Mouse (Mus musculus): ENCODE data around the gene Slc31a1.

Gene Slc31a1

GRCm38 (mm10) chr4:62360088-62360804, at the start of gene Slc31a1, which contains the start of gene Fkbp15:
Gene Slc31a1, plus strand, starts transcription at chr4:62360727.
Gene Fkbp15, minus strand, starts transcription at chr4:62360548.
- DNase-seq (ENCODE audit: low read depth): peak; percentile 95

DNA sequence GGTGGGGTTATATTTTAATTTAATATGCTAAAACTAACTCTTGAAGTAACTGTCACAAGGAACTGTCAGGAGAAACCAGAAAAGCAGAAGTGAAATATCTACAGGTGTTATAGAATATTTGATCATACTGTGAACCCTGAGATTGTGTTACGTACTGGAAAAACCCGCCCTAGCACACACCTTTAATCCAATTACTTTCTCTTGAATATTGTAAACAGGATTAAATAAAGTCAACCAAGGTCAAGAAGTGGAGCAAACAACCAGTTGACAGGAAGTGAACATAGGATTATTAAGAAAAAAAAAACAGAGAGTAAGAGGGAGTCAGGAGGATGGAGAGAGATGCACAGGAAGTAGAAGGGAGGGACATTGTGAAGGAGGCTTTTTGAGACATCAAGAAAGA, 47.7 kb upstream of the Slc31a1 start:
- DNase-seq (ENCODE audit: low read depth): no peak

- no peak for DNase-seq (ENCODE audit: low read depth)
These were observed 46.8 kb upstream of the Slc31a1 start for GRCm38 (mm10) chr4:62313641-62314211.

DNA sequence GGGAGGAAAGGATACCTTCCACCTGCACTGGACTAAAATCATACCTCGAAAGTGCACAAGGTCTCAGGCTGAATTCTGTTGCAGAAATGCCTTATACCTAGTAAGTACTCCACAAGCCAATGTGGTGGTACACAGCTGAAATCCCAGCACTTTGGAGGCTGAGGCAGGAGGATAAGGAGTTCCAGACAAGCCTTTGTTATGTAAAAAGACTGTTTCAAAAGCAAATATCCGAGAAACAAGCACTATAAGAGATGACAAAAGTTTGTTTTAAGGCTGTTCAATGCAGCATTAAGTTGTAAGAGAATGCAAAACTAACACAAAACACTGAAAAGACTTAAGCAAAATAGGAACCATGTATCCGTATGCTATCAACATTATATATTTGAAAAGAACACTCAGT, 46.0 kb upstream of the Slc31a1 start:
- DNase-seq (ENCODE audit: low read depth): no peak

GRCm38 (mm10) chr4:62316456-62316855, 44.1 kb upstream of the Slc31a1 start:
- DNase-seq (ENCODE audit: low read depth): peak; percentile 13

- DNase-seq (ENCODE audit: low read depth): no peak
These were observed 42.2 kb upstream of the Slc31a1 start for GRCm38 (mm10) chr4:62318294-62318693.

DNA sequence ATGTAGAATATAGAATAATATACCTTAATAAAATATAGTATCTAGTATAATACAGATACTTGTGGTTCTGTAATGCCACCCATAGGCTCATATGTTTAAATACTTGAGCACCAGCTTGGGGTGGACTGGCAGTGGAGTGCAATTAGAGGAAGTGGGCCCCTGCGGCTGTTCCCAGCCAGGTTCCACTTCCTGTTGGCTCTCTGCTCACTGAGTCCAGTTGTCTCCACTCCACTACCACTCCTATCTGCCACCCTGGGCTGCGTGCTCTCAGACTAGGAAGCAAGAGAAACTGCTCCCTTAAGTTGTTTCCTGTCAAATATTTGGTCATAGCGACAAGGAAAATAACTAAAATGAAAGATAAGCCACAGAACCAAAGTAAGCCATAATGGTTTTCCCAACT, 37.8 kb upstream of the Slc31a1 start:
- peak; percentile 20 for DNase-seq (ENCODE audit: low read depth)

DNA sequence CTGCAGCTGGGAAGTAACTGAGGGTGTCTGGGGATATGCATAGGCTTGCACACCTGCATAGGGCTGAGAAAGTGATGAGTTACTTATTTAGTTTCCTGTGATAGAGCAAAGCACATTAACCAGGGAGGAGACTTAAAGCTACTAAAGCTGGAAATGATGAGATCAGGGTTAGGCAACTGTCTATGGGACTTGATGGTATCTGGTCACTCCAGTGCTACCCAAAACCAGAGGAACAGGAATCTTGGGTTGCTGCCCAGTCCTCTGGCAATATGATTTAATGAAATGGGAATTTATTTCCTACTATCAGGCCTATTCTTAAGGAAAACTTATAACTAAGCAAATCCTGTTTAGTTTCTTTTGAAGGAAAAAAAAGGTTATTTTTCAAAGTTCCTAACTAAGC, 34.4 kb upstream of the Slc31a1 start:
- no peak for DNase-seq (ENCODE audit: low read depth)

DNA sequence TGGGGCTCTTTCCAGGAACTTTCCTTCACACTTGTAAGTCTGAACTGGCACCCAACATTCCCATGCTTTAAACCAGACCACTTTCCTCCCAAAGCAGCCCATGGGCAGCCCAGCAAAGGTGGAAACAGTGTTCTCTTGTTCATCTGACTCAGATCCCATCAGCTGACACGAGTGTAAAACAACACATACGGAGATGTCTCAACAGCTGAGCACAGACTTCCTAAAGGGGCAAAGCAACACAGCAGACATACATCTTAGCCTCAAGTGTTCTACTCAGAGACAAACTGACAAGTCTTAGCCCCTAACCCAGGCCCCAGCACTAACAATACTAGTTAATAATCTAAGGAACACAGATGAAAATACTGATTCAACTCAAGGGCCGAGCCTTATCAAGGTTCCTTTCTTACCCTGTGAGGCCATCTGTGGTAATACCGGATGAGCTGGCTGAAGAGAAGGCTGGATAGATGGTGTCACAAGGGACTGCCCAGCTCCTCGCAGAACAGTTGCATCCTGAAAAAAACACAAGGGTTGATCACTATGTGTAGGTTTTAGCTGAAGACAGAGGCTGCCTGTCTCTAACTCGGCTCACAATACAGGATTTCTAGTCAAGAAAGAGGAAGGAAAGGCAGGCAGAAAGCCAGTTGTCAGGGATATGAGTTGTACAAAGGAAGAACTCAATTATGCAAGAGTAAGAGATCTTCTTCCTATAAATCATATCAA, 31.4 kb upstream of the Slc31a1 start:
- no peak for DNase-seq (ENCODE audit: low read depth)

- no peak for DNase-seq (ENCODE audit: low read depth)
These were observed 28.6 kb upstream of the Slc31a1 start for GRCm38 (mm10) chr4:62331977-62332376.

GRCm38 (mm10) chr4:62338536-62338935, 22.0 kb upstream of the Slc31a1 start:
- no peak for DNase-seq (ENCODE audit: low read depth)

DNA sequence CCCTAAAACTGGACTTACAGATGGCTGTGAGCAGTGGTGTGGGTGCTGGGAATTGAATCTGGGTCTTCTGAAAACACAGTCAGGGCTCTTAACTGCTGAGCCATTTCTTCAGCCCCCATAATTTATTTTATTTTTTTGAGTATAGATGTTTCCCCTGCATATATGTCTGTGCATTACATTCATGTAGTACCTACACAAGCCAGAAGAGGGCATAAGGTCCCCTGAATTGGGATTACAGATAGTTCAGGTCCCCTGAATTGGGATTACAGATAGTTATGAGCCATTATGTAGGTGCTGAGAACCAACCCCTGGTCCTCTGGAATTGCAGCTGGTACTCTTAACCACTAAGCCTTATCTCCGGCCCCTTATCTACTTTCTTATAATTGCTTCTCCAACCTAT, 16.5 kb upstream of the Slc31a1 start:
- no peak for DNase-seq (ENCODE audit: low read depth)

DNA sequence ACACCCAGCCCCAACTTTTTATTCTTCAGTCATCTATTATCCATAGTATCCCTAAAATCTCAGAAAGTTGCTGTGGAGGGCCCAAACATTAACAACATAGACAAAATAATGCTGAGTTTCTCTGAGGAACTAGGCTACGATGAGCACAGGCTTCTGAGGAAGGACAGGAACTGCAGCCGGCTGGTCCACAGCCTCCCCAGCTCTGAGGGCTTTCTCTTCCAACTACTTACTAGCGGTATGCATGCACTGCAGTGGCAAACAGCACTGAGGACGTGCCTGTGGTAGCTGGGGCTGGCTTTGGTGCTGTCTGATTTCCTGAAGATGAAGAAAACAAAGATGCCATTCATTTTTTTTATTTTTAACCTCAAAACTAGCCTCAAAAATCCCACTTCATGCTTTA, 14.7 kb upstream of the Slc31a1 start:
- DNase-seq (ENCODE audit: low read depth): no peak

GRCm38 (mm10) chr4:62347605-62348328, 12.8 kb upstream of the Slc31a1 start:
- no peak for DNase-seq (ENCODE audit: low read depth)

DNA sequence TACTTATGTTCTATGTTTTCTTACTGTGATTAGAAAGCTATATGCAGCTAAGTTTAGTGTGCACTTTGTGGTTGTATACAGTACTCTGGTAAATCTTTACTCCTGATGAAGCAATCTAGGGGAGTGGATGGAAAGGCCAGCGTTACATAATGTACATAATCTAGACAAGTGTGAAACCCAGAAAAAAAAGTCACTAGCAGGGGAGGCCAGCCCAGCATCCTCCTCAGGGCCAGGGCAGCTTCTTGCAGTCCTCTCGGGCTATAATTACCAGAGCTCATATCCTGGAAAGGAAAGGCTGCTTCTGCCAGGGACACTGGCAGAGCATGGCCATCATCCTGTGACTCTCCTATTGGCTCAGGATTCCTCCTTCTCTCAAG, 12.2 kb upstream of the Slc31a1 start:
- DNase-seq (ENCODE audit: low read depth): no peak

DNA sequence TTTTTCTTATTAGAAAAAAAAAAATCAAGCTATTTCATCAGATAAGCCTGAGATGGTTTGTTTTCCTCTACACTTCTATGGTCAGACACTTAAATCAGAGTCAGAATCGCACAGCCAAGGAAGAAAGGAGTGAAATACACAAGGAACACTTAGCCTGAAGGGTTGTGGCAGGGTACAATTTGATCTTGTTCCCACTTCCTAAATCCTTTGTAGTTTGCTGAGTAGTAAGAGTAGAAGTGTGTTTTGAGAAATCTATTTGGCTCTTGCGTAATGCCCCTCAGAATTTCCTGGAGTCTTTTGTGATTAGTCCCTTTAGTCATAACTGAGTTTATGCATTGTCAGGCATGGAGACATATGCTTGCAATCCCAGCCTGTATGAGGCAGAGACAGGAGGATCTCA, 11.2 kb upstream of the Slc31a1 start:
- DNase-seq (ENCODE audit: low read depth): no peak

- no peak for DNase-seq (ENCODE audit: low read depth)
These were observed 2.8 kb upstream of the Slc31a1 start for GRCm38 (mm10) chr4:62357631-62358148.

DNA sequence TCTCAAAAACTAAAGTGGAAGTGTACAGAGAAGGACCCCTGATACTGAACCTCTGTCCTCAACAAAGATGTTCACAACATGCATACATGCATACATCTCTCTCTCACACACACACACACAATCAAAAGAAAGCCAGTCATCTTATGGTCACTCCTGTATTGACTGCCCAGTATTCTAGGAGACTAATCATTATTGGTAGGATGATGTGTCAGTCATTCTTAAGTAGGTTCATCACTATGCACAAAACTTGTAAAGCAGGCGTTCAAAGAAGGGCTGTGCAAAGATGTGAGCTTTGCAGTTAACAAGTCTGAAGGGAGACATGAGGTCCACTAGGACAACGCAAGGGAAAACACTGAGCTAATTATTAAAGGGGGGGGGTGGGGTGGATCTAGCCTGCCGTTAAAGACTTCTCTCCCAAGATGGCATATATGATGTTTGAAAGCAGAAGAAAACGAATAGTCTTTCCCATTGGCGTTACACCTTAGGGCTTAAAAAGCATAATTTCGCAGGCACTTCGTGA, 1.2 kb upstream of the Slc31a1 start:
- DNase-seq (ENCODE audit: low read depth): no peak

- no peak for DNase-seq (ENCODE audit: low read depth)
These were observed 403 bp downstream of the Slc31a1 start for GRCm38 (mm10) chr4:62360805-62361455.

GRCm38 (mm10) chr4:62361571-62361970, 1.0 kb downstream of the Slc31a1 start:
- no peak for DNase-seq (ENCODE audit: low read depth)

GRCm38 (mm10) chr4:62361997-62362396, 1.5 kb downstream of the Slc31a1 start:
- DNase-seq (ENCODE audit: low read depth): no peak

- no peak for DNase-seq (ENCODE audit: low read depth)
These were observed 1.9 kb downstream of the Slc31a1 start for GRCm38 (mm10) chr4:62362437-62362836.
